Mouse (Mus musculus) liver, adult 2 months (tissue): ENCODE results near the gene Plpp2.

Experiments used
- CTCF ChIP-seq: fragments of 200-500 bp; IDR thresholded peaks from 2 replicates; pipeline ENCODE4 v1.5.1; 2011; ENCODE audit warnings: low read depth, low read length, control low read depth
- POLR2A ChIP-seq: fragments of 200-500 bp; IDR thresholded peaks from 2 replicates; pipeline ENCODE4 v1.6.1; 2011; ENCODE audit warnings: low read length, control low read depth; ENCODE audit not compliant: insufficient read depth; ENCODE audit errors: extremely low read depth

DNA sequence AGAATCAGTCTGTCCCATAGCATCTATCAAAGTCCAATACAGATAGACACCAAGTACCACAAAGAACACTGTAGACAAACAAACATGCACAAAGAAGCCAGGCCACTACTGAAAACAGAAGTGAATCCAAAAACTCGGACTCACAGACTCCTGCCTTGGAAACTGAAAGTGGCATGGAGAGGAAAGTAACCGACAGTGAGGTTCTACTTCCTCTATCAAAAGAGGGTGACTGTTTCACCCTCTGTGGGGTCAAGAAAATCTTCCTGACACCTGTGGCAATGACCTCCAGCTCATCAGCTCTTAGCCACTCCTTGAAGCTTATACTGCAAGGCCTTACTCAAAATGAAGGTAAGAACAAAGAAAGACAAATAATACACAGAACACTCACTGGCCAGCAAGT lies 26.9 kb downstream of the Plpp2 start:
- TF ChIP-seq CTCF (no peak), POLR2A (no peak)
